Mouse (Mus musculus): ENCODE results near the gene Trhr2.

- TF ChIP-seq POLR2A (IDR thresholded peaks at IDR 0.05; ENCODE audit: control insufficient read depth, low read depth, low read length) (no peak), CTCF (IDR thresholded peaks at IDR 0.05; ENCODE audit: control insufficient read depth, insufficient read depth, insufficient replicate concordance, low read depth, low read length) (no peak)
Observed at GRCm38 (mm10) chr8:122347811-122348552, 12.6 kb downstream of the Trhr2 start.
